ENCODE assay signal across 8 mouse cellular contexts in genomic region chr7:35118099-35118781, GRCm38 (mm10). TPM values are rescaled to one million over a fixed set of nuclear protein-coding genes. Genes with fewer than 3 reads are reported as not detected.
DNase-seq lines count a peak whose midpoint lies in the region; ATAC-seq and TF ChIP-seq lines count a peak whose summit lies in the region.

No protein-coding gene starts in this region.

- no peaks in the 10 kb centered on the region for H3K36me3 ChIP-seq in forebrain, embryonic 15.5 days
- no peaks in the 10 kb centered on the region for H3K36me3 ChIP-seq in neural tube, embryonic 13.5 days

- peak overlapping the region; percentile 61 for H3K4me3 ChIP-seq in forebrain, embryonic 15.5 days
- peak overlapping the region; percentile 56 for H3K4me3 ChIP-seq in neural tube, embryonic 13.5 days

- peak; percentile 65 for ATAC-seq in forebrain, embryonic 15.5 days (replicated peaks)
- peak; percentile 81; the same call in 1 of the 2 replicates for ATAC-seq in neural tube, embryonic 13.5 days (ENCODE audit: low read depth)

- no peaks in the 10 kb centered on the region for H3K9me3 ChIP-seq in forebrain, embryonic 15.5 days
- no peaks in the 10 kb centered on the region for H3K9me3 ChIP-seq in neural tube, embryonic 13.5 days

- H3K4me2 ChIP-seq in forebrain, embryonic 15.5 days (replicated peaks) = peak overlapping the region; percentile 99
- H3K4me2 ChIP-seq in neural tube, embryonic 13.5 days = peak overlapping the region; percentile 99

- under 1% methylated on average over 49 of the region's 49 CpGs for WGBS in forebrain, embryonic 15.5 days
- under 1% methylated on average over 49 of the region's 49 CpGs for WGBS in neural tube, embryonic 13.5 days

- peaks cover 61% of the 10 kb centered on the region for H3K27me3 ChIP-seq in forebrain, embryonic 15.5 days
- peaks cover 77% of the 10 kb centered on the region for H3K27me3 ChIP-seq in neural tube, embryonic 13.5 days

- peaks cover 31% of the 10 kb centered on the region for H3K4me1 ChIP-seq in forebrain, embryonic 15.5 days
- peaks cover 35% of the 10 kb centered on the region for H3K4me1 ChIP-seq in neural tube, embryonic 13.5 days (replicated peaks)

- TF ChIP-seq CTCF in brain, embryonic 14.5 days (IDR thresholded peaks at IDR 0.05; ENCODE audit: borderline replicate concordance, extremely low read depth, insufficient read depth, insufficient read length) = 0 out of 2 replicates have a peak, but pooled peaks have one; percentile 2

- intact Hi-C loops in heart, postnatal 14 days (cut with DNase I) = loop anchor here (1.0 to 10.0 kb wide), 5 partner anchors 36 to 443 kb away; partner anchors contain the start of gene Cebpg

- no peak overlapping the region for H3K27ac ChIP-seq in forebrain, embryonic 15.5 days (replicated peaks)
- H3K27ac ChIP-seq in neural tube, embryonic 13.5 days (replicated peaks) = peak overlapping the region; percentile 42; the same call in 1 of the 2 replicates

- peak overlapping the region; percentile 52 for H3K9ac ChIP-seq in forebrain, embryonic 15.5 days (replicated peaks)
- peak overlapping the region; percentile 67 for H3K9ac ChIP-seq in neural tube, embryonic 13.5 days

- no peak for TF ChIP-seq POLR2A in brain, embryonic 14.5 days (IDR thresholded peaks at IDR 0.05; ENCODE audit: borderline replicate concordance, extremely low read depth, insufficient read depth, insufficient read length, poor library complexity, severe bottlenecking)

- peak; percentile 53 for DNase-seq in CD4-positive, CD25-positive, alpha-beta regulatory T cell, adult 2 months (ENCODE audit: low read depth, low spot score)
- peak; percentile 83 for DNase-seq in brain, embryonic 14.5 days (ENCODE audit: low read depth)
- peak; percentile 81 to 82 for DNase-seq in heart, postnatal 14 days
- peak; percentile 88 to 89 for DNase-seq in kidney, postnatal 36 days
- DNase-seq in lung, adult 18-20 months = peak; percentile 76 to 79
- peak; percentile 80 for DNase-seq in testis, postnatal 10 days (ENCODE audit: low spot score)

RNA-seq across cellular contexts. Expression of gene Cebpa, which starts 0.9 kb away (rescaled TPM):
- 2.9 and 3.1 TPM in 2 replicates for polyA plus RNA-seq in brain, embryonic 14.5 days (2012; rRNA removed)
- polyA plus RNA-seq in forebrain, embryonic 15.5 days (2015; fragmentation: Nextera tagmentation; extraction: Ambion mirVana) = 0.64 and 0.66 TPM in 2 replicates
- 10 to 100 TPM in 1 of 2 experiments, 1 to 10 TPM in 1; 5.2 to 11.5 TPM for total RNA-seq in heart, postnatal 14 days (2021)
- polyA plus RNA-seq in neural tube, embryonic 13.5 days (2015; fragmentation: Nextera tagmentation; extraction: Ambion mirVana) = 0.69 and 1.1 TPM in 2 replicates
